Mouse (Mus musculus): Measurements from ENCODE around the gene Ltb4r1.

The Ltb4r1 gene

GRCm38 (mm10) chr14:55765696-55766095 lies at the start of gene Ltb4r1:
Ltb4r1 (plus strand) TSS chr14:55765962.
- no peak for DNase-seq (ENCODE audit: low read depth, low spot score)

- DNase-seq (ENCODE audit: low read depth, low spot score) = no peak
Measured at GRCm38 (mm10) chr14:55716271-55716670, 49.5 kb upstream of the Ltb4r1 start.

GRCm38 (mm10) chr14:55716884-55717283 lies 48.9 kb upstream of the Ltb4r1 start:
- DNase-seq (ENCODE audit: low read depth, low spot score) = no peak

- DNase-seq (ENCODE audit: low read depth, low spot score) = no peak
Measured at GRCm38 (mm10) chr14:55719737-55720136, 46.0 kb upstream of the Ltb4r1 start.

- DNase-seq (ENCODE audit: low read depth, low spot score) = no peak
Measured at GRCm38 (mm10) chr14:55720666-55721065, 45.1 kb upstream of the Ltb4r1 start.

DNA sequence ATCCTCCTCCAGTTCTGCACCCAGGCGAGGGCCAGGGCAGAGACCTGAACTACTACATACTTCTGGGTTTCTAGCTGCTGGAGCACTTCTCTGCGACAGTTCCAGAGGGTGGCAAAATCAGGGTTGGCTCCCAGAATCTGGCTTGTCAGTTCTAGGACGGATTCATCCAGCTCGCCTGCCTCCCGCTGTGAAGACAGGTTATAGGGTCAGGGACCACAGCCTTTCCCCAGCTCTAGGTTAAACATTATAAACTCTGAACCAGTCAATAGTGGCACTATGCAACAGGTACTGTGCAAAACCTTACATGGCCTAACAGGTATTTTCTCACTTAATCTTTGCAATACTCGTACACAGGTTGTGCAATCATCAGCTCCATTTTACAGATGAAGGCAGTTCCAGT lies 44.7 kb upstream of the Ltb4r1 start:
- no peak for DNase-seq (ENCODE audit: low read depth, low spot score)

DNA sequence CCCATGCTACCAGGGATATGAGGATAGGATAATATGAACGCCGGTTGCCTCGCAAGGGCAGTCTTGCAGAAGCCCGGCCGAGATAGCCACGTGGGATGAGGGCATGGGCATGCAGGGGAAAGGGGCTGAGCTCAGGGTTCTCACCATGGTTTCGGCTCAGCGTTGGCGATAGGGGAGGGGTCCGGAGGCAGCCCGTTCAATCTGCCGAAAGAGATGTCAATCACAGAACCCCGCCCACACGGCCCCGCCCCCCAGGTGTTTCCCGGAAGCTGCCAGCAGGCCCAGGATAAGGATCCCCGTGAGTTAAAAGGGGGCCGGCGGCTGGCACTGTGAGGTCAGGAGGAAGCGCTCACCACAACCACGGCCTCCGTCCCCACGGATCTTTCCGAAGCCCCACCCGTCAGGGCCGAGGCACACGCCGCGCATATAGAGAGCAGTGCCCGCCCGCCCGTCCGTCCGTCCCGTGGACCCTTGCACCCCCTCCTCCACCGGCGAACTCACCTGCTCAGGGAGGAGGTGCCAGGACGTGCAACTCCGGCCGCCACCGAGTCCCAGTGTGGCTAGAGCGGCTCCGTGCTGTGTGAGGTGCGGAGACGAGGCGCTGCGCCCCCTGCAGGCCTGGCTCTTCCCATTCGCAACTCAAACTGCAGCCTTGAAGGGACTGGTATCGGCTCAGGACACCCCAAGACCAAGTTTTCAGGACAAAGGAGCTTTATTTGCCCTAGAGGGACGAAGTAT lies 43.9 kb upstream of the Ltb4r1 start, which contains the start of gene Rabggta:
Gene Rabggta (minus strand): TSS at position 564 of the 738 bp plus-strand sequence.
- DNase-seq (ENCODE audit: low read depth, low spot score) = peak; percentile 92

DNA sequence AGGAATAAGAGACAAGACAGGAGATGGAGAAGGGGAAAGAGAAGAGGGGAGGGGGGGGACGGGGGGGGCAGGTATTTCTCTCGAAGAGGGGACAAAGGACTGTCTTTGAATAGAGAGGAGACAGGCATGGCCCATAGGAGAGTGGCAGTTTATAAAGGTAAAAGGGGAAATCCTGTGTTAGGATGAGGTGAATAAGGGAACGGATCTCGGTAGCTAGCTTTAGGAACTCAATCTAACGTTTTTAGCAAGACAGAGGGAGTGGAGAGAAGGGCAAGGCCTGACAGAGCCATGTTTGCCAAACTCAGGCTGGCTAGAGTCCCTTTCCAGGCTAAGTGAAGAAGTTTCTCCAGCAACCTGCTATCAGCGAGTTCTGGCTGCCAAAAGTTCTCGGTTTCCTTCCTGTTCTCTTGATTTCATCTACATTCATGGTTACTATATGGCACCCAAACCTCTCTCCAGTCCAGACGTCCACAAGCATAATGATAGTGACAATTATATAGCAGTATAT lies 43.3 kb upstream of the Ltb4r1 start:
- no peak for DNase-seq (ENCODE audit: low read depth, low spot score)

DNA sequence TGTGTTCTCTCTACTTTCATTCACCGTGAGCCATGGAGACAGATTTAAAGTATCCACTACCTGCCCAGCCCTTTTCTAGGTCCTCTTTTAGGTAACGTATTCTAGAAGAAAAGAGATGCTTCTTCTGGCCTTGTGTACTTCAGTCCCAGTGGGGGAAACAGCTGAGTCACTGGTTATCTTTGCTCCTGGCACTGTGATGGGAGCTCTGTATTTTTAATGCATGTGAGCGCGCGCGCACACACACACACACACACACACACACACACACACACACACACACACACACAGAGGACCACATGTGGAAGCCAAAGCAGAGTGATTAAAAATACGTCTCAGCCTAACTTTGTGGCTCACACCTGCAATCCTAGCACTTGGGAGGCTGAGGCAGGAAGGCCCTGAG lies 42.3 kb upstream of the Ltb4r1 start:
- DNase-seq (ENCODE audit: low read depth, low spot score) = no peak

- DNase-seq (ENCODE audit: low read depth, low spot score) = no peak
Measured at GRCm38 (mm10) chr14:55724411-55724871, 41.3 kb upstream of the Ltb4r1 start.

DNA sequence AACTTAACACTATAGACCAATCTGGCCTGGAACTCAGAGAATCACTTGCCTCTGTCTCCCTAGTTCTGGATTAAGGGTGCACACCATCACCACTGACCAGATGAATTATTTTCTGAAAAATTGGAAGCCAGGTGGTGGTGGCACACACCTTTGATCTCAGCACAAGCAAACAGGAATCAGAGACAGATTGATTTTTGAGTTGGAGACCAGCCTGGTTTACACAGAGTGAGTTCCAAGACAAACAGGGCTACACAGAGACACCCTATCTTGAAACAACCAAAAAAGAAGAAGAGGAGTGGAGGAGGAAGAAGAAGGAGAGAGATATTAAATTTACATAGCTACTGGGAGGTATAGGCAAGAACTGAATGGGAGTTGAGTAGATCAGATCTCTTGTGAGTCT lies 39.5 kb upstream of the Ltb4r1 start:
- DNase-seq (ENCODE audit: low read depth, low spot score) = no peak

DNA sequence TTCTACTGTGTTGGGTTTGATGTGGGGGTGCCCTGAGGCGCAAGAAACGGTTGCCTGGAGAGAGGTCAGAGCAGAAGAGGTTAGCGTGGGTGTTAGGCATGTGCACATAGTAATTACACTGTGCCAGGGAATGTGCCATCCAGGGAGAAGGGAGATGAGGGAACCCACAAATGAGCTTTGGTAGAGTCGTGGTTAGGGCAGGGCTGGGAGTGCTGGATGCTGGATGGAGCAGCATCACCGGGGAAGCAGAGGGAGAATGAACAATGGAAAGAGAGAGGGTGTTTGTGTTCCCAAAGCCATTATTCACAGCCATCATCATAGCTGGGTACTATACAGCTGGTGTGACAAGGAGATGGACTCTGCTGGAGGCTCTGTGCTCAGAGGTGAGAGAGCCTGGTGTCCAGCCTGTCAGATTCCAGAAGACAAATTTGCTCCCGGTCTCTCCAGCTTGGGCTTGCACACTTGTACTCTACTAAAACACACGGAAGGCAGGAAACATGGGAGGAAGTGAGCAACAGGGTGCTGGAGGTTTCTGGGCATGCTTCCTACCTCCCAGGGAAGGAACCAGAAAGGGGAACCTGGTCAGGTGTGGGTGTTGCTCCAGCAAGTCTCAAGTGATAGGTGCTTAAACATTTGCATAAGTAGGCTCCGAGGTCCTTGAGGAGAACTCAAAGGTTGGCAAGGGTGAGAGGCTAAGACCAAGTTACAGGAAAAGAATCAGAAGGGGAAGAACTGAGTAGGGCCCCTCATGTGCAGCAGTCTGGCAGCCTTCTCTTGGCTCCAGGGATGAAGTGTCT lies 37.7 kb upstream of the Ltb4r1 start:
- no peak for DNase-seq (ENCODE audit: low read depth, low spot score)

DNA sequence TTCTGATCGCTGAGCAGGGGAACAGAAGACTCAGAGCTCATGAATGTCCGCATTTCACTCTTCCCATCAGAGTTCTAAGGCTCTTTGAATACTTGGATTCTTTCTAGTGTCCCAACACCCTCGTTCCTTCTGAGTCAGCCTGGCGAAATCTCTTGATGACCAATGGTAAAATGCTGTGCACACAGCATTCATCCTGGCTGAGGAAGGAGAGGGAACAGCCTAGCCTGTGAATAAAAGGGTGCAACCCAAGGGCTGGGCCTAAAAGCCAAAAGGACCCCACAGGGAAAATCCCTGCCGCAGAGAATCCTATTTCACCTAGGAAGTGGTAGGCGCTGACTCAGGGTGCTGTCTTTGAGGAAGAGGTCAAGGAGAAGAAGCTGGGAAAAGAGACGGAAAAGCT lies 35.6 kb upstream of the Ltb4r1 start:
- DNase-seq (ENCODE audit: low read depth, low spot score) = no peak

DNA sequence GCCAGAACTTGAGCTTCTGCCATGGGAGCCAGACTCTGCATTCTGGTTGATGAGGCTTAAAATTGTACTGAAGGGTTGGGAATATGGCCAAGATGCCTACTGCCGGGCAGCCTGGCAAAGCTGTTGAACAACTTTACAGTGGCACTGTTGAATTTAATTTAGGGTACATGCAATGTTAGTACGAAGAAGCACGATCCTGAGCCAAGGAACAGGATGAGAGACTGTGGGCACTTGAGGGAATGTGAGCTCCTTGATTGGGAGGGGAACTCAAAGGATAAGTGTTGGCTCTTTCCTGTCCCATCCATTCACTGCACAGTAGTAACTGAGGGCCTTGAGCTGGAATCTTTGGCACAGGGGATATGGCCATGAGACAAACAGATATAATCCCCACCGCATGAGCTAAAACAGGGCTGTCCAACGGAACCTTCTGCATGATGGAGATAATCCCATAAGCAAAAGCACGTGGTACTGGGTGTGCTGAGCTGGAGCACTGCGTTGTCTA lies 35.2 kb upstream of the Ltb4r1 start:
- no peak for DNase-seq (ENCODE audit: low read depth, low spot score)

DNA sequence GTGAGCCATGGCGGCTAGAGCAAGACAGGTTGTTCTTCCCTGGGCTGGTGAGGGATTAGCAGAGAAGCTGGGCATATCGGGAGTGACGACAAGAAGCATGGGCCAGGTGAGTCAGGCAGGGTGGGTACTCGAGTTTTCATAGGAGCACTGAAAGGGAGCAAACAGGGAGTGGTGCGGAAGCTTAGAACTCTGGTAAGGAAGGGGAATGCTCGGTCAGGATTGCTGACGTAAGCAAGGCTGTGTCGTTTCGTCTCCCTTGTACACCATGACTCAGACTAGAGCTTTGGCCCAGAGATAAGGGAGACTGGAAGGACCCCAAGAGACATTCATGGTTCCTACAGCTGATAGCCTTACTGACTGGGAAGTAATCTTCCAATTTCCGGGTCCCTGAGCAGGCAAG lies 31.9 kb upstream of the Ltb4r1 start:
- no peak for DNase-seq (ENCODE audit: low read depth, low spot score)

DNA sequence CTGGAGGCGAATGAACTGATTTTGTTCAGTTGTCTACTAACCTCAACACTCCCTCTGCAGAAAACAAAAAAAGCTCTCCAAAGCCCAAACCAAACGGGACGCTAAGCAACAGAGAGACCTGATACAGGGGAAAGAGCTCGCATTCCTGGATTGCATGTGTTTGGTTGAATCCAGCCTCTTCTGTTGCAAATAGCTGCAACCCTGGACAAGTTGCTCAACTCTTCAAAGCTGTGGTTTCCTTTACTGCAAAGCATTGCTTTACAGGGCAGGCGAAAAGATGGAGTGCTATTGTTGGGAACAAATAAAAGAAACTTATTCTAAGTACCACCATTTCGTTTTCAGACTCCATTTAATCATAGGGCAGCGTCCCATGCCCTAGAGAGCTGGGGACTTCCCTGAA lies 30.9 kb upstream of the Ltb4r1 start:
- DNase-seq (ENCODE audit: low read depth, low spot score) = no peak

DNA sequence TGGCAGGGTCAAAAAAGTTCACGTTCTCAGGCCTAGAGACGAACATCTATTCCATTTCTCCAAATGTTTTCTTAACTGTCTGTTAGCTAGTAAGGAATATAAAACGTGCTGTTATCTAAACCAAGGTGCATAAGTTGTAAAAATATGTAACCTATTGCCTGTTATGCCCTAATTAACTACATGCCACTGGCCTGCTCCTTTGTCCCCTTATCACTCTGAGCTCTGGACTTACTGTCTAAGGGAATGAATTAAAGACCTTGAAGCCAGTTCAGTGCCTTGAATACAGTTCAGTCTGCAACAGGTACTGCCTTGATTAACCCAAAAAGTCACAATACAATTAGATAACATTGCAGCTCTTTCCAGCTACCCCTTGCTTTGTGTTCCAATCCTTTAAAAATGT lies 30.4 kb upstream of the Ltb4r1 start:
- DNase-seq (ENCODE audit: low read depth, low spot score) = no peak

GRCm38 (mm10) chr14:55735758-55736157 lies 30.0 kb upstream of the Ltb4r1 start:
- DNase-seq (ENCODE audit: low read depth, low spot score) = no peak

DNA sequence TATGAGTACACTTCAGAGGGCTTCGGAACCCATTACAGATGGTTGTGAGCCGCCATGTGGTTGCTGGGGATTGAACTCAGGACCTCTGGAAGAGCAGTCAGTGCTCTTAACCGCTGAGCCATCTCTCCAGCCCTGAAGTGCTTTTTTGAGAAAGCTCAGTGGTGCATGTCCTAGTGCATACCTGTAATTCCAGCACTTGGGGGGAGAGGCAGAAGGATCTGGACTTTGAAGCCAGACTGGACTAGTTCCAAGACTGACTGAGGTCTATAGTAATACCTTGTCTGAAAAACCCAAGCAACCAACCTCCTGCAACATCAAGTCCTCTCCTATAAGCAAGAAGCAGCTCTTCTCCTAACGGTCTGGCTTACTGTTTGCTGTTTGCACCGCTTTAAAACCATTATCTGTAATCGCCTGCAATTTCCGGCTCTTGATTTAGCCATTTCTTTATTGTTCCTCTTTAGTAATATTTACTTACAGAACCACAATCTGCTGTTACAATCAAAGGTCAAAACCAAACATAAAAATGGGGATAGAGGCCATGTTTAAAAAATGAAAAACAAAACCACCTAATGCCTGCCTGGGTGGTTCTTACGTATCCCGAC lies 28.6 kb upstream of the Ltb4r1 start:
- no peak for DNase-seq (ENCODE audit: low read depth, low spot score)

GRCm38 (mm10) chr14:55743711-55744110 lies 22.1 kb upstream of the Ltb4r1 start:
- DNase-seq (ENCODE audit: low read depth, low spot score) = peak; percentile 88

GRCm38 (mm10) chr14:55745180-55745860 lies 20.4 kb upstream of the Ltb4r1 start, which contains the start of the genes Dhrs1 and Nop9:
Dhrs1 (minus strand) TSS chr14:55745690.
Nop9 (plus strand) TSS chr14:55745693.
- peak; percentile 80 for DNase-seq (ENCODE audit: low read depth, low spot score)
